In genomic region chr9:106454888-106455681, GRCm38 (mm10) we compare ENCODE assay signal across 7 mouse cellular contexts. TPM values are rescaled to one million over a fixed set of nuclear protein-coding genes. Genes with fewer than 3 reads are reported as not detected.
DNase-seq lines count a peak whose midpoint lies in the region; ATAC-seq and TF ChIP-seq lines count a peak whose summit lies in the region.

No protein-coding gene starts in this region.

- DNase-seq in lung, embryonic 14.5 days, result peak; percentile 66
- no peak for DNase-seq in lung, postnatal 10 days
- DNase-seq in embryo, embryonic 9.5 days (ENCODE audit: extremely low spot score), result peak; percentile 78
- no peak for DNase-seq in gastrocnemius, postnatal 4 days (ENCODE audit: low spot score in 2 of 2)
- DNase-seq in lung, postnatal 25 days (ENCODE audit: low spot score), result no peak

- ATAC-seq in lung, embryonic 14.5 days (ENCODE audit: insufficient read depth), result peak; percentile 15; the same call in 1 of the 2 replicates
- ATAC-seq in hindbrain, embryonic 12.5 days (ENCODE audit: low FRiP score), result peak; percentile 33
- peak; percentile 51 for ATAC-seq in midbrain, embryonic 15.5 days (replicated peaks)

- WGBS in lung, embryonic 14.5 days, result 1% methylated on average over 17 of the region's 17 CpGs
- WGBS in hindbrain, embryonic 12.5 days, result 2% methylated on average over 17 of the region's 17 CpGs
- 2% methylated on average over 16 of the region's 17 CpGs for WGBS in midbrain, embryonic 15.5 days

- peaks cover 10% of the 10 kb centered on the region; the same call in 1 of the 2 replicates for H3K36me3 ChIP-seq in lung, embryonic 14.5 days (ENCODE audit: insufficient read depth)
- H3K36me3 ChIP-seq in hindbrain, embryonic 12.5 days, result peaks cover 13% of the 10 kb centered on the region
- no peaks in the 10 kb centered on the region for H3K36me3 ChIP-seq in midbrain, embryonic 15.5 days (replicated peaks)

- no peaks in the 10 kb centered on the region for H3K27me3 ChIP-seq in lung, embryonic 14.5 days (ENCODE audit: insufficient read depth, low read length)
- no peaks in the 10 kb centered on the region for H3K27me3 ChIP-seq in hindbrain, embryonic 12.5 days
- no peaks in the 10 kb centered on the region for H3K27me3 ChIP-seq in midbrain, embryonic 15.5 days (replicated peaks)

- H3K4me3 ChIP-seq in lung, embryonic 14.5 days (ENCODE audit: low read depth, low read length), result peak overlapping the region; percentile 69
- H3K4me3 ChIP-seq in hindbrain, embryonic 12.5 days, result peak overlapping the region; percentile 77
- H3K4me3 ChIP-seq in midbrain, embryonic 15.5 days, result peak overlapping the region; percentile 70

- TF ChIP-seq CTCF in lung, embryonic 14.5 days (IDR thresholded peaks at IDR 0.05; ENCODE audit: low read depth), result no peak

- H3K4me1 ChIP-seq in lung, embryonic 14.5 days (ENCODE audit: insufficient read depth), result peaks cover 47% of the 10 kb centered on the region
- H3K4me1 ChIP-seq in hindbrain, embryonic 12.5 days, result peaks cover 82% of the 10 kb centered on the region
- peaks cover 73% of the 10 kb centered on the region for H3K4me1 ChIP-seq in midbrain, embryonic 15.5 days

- no peaks in the 10 kb centered on the region for H3K9me3 ChIP-seq in lung, embryonic 14.5 days (ENCODE audit: low read depth, low read length)
- no peaks in the 10 kb centered on the region for H3K9me3 ChIP-seq in hindbrain, embryonic 12.5 days (replicated peaks)
- no peaks in the 10 kb centered on the region for H3K9me3 ChIP-seq in midbrain, embryonic 15.5 days

- peak overlapping the region; percentile 97 for H3K4me2 ChIP-seq in lung, embryonic 14.5 days
- H3K4me2 ChIP-seq in hindbrain, embryonic 12.5 days (replicated peaks), result peak overlapping the region; percentile 99
- peak overlapping the region; percentile 77 for H3K4me2 ChIP-seq in midbrain, embryonic 15.5 days

- peak overlapping the region; percentile 73 for H3K9ac ChIP-seq in lung, embryonic 14.5 days
- H3K9ac ChIP-seq in hindbrain, embryonic 12.5 days, result peak overlapping the region; percentile 97
- H3K9ac ChIP-seq in midbrain, embryonic 15.5 days, result peak overlapping the region; percentile 87

- H3K27ac ChIP-seq in lung, embryonic 14.5 days (ENCODE audit: low read depth), result peak overlapping the region; percentile 91
- H3K27ac ChIP-seq in hindbrain, embryonic 12.5 days, result peak overlapping the region; percentile 96
- peak overlapping the region; percentile 91 for H3K27ac ChIP-seq in midbrain, embryonic 15.5 days

RNA-seq across cellular contexts. Expression of gene Pcbp4, which starts 2.0 kb away (rescaled TPM):
- polyA plus RNA-seq in lung, embryonic 14.5 days (2014; fragmentation: Nextera tagmentation; extraction: Ambion mirVana), result 95.9 and 109 TPM in 2 replicates
- polyA plus RNA-seq in hindbrain, embryonic 12.5 days (2016; fragmentation: Nextera tagmentation; extraction: Ambion mirVana), result 308 and 309 TPM in 2 replicates
- 295 and 310 TPM in 2 replicates for polyA plus RNA-seq in midbrain, embryonic 15.5 days (2015; fragmentation: Nextera tagmentation; extraction: Ambion mirVana)
- total RNA-seq in gastrocnemius, postnatal 4 days (2021), result 10 to 100 TPM; 83.6 to 84.9 TPM

RNA-seq across cellular contexts. Expression of gene Abhd14a, which starts 7.6 kb away (rescaled TPM):
- 46.0 and 48.4 TPM in 2 replicates for polyA plus RNA-seq in lung, embryonic 14.5 days (2014; fragmentation: Nextera tagmentation; extraction: Ambion mirVana)
- 37.5 and 39.7 TPM in 2 replicates for polyA plus RNA-seq in hindbrain, embryonic 12.5 days (2016; fragmentation: Nextera tagmentation; extraction: Ambion mirVana)
- polyA plus RNA-seq in midbrain, embryonic 15.5 days (2015; fragmentation: Nextera tagmentation; extraction: Ambion mirVana), result 71.2 and 71.3 TPM in 2 replicates
- 10 to 100 TPM; 18.5 to 19.1 TPM for total RNA-seq in gastrocnemius, postnatal 4 days (2021)

RNA-seq across cellular contexts. Expression of gene Abhd14b, which starts 7.8 kb away (rescaled TPM):
- 10.0 and 11.0 TPM in 2 replicates for polyA plus RNA-seq in lung, embryonic 14.5 days (2014; fragmentation: Nextera tagmentation; extraction: Ambion mirVana)
- 7.6 and 8.5 TPM in 2 replicates for polyA plus RNA-seq in hindbrain, embryonic 12.5 days (2016; fragmentation: Nextera tagmentation; extraction: Ambion mirVana)
- polyA plus RNA-seq in midbrain, embryonic 15.5 days (2015; fragmentation: Nextera tagmentation; extraction: Ambion mirVana), result 8.9 and 11.0 TPM in 2 replicates
- 10 to 100 TPM in 1 of 2 experiments, 1 to 10 TPM in 1; 8.8 to 10.3 TPM for total RNA-seq in gastrocnemius, postnatal 4 days (2021)

RNA-seq across cellular contexts. Expression of gene Gpr62, which starts 10.7 kb away (rescaled TPM):
- polyA plus RNA-seq in lung, embryonic 14.5 days (2014; fragmentation: Nextera tagmentation; extraction: Ambion mirVana), result 0.26 and 0.34 TPM in 2 replicates
- polyA plus RNA-seq in hindbrain, embryonic 12.5 days (2016; fragmentation: Nextera tagmentation; extraction: Ambion mirVana), result 0.41 and 0.68 TPM in 2 replicates
- 1.2 and 1.4 TPM in 2 replicates for polyA plus RNA-seq in midbrain, embryonic 15.5 days (2015; fragmentation: Nextera tagmentation; extraction: Ambion mirVana)
- under 1 TPM; 0.44 to 0.65 TPM for total RNA-seq in gastrocnemius, postnatal 4 days (2021)

RNA-seq across cellular contexts. Expression of gene Acy1, which starts 17.0 kb away (rescaled TPM):
- 33.2 and 34.9 TPM in 2 replicates for polyA plus RNA-seq in lung, embryonic 14.5 days (2014; fragmentation: Nextera tagmentation; extraction: Ambion mirVana)
- polyA plus RNA-seq in hindbrain, embryonic 12.5 days (2016; fragmentation: Nextera tagmentation; extraction: Ambion mirVana), result 29.0 and 30.7 TPM in 2 replicates
- polyA plus RNA-seq in midbrain, embryonic 15.5 days (2015; fragmentation: Nextera tagmentation; extraction: Ambion mirVana), result 20.7 TPM in 2 replicates
- 10 to 100 TPM; 13.4 to 13.5 TPM for total RNA-seq in gastrocnemius, postnatal 4 days (2021)

Comparison
In these comparisons a context has a peak if more than half of its experiments do, and no peak if none do; other contexts are left out.
1. DNase-seq: peak in lung, embryonic 14.5 days (single experiment) and embryo, embryonic 9.5 days (single experiment); none in lung, postnatal 10 days (single experiment), gastrocnemius, postnatal 4 days (0 of 2) and lung, postnatal 25 days (single experiment).
2. Peak in every context shown above with its lines, with median percentiles within 50 percentile points of each other: ATAC-seq, H3K27ac ChIP-seq, H3K4me2 ChIP-seq, H3K4me3 ChIP-seq and H3K9ac ChIP-seq.